In genomic region chr13:42518686-42519085, GRCm38 (mm10) we compare ENCODE assay signal across 23 mouse cellular contexts.
DNase-seq lines count a peak whose midpoint lies in the region; ATAC-seq and TF ChIP-seq lines count a peak whose summit lies in the region.
"Had no signal": no experiment of that assay in that cellular context is flagged by ENCODE, and none has a peak within 500 bp of the region (broad histone marks: within the 10 kb centered on the region; RNA-seq: fewer than 3 reads in every experiment).

No protein-coding gene starts in this region.

- H3K4me1 ChIP-seq in kidney, adult 2 months (ENCODE audit: control insufficient read depth, insufficient read depth, low read length), result no peaks in the 10 kb centered on the region
- H3K4me1 ChIP-seq in kidney, embryonic 15.5 days, result no peaks in the 10 kb centered on the region
- H3K4me1 ChIP-seq: embryonic facial prominence, embryonic 15.5 days; hindbrain, embryonic 13.5 days had no signal

- intact Hi-C loops in gastrocnemius, adult 2 months (cut with DNase I), result no loop called here

- H3K27me3 ChIP-seq in kidney, adult 2 months (replicated peaks; ENCODE audit: control insufficient read depth, insufficient read depth, low read length), result no peaks in the 10 kb centered on the region
- no peaks in the 10 kb centered on the region for H3K27me3 ChIP-seq in kidney, embryonic 15.5 days
- H3K27me3 ChIP-seq: embryonic facial prominence, embryonic 15.5 days; hindbrain, embryonic 13.5 days had no signal

- no peak for TF ChIP-seq CTCF in gastrocnemius, adult 2 months (IDR thresholded peaks at IDR 0.05)
- TF ChIP-seq CTCF in kidney, adult 2 months (conservative IDR thresholded peaks at IDR 0.05; ENCODE audit: insufficient read depth, insufficient read length, low read depth, low read length), result no peak

- H3K4me3 ChIP-seq in gastrocnemius, adult 2 months, result no peak overlapping the region
- no peak overlapping the region for H3K4me3 ChIP-seq in kidney, adult 2 months (ENCODE audit: insufficient read depth, low read depth, low read length)
- no peak overlapping the region for H3K4me3 ChIP-seq in kidney, embryonic 15.5 days (replicated peaks)
- H3K4me3 ChIP-seq: embryonic facial prominence, embryonic 15.5 days; erythroblast, embryonic 14.5 days; heart, embryonic 10.5 days; hindbrain, embryonic 13.5 days had no signal

- H3K4me2 ChIP-seq in kidney, embryonic 15.5 days, result no peak overlapping the region
- H3K4me2 ChIP-seq: embryonic facial prominence, embryonic 15.5 days; hindbrain, embryonic 13.5 days had no signal

- no peaks in the 10 kb centered on the region for H3K36me3 ChIP-seq in kidney, adult 2 months (ENCODE audit: control insufficient read depth, insufficient read depth, low read length)
- H3K36me3 ChIP-seq in kidney, embryonic 15.5 days, result no peaks in the 10 kb centered on the region
- H3K36me3 ChIP-seq: embryonic facial prominence, embryonic 15.5 days; G1E; heart, embryonic 10.5 days; hindbrain, embryonic 13.5 days had no signal

- no peak for DNase-seq in gastrocnemius, adult 2 months
- DNase-seq in gastrocnemius, adult 8-10 months (ENCODE audit: low spot score in 2 of 2), result no peak
- DNase-seq in kidney, adult 2 months, result peak; percentile 15
- DNase-seq in forelimb bud, embryonic 11.5 days (ENCODE audit: low read depth, low spot score), result peak; percentile 3
- DNase-seq in lung, postnatal 14 days, result peak; percentile 64
- DNase-seq in cerebellum, adult 9-10 months, result no peak
- DNase-seq in yolk sac, embryonic 10.5 days (ENCODE audit: low spot score), result no peak
- DNase-seq: adrenal gland, adult 8-10 months; adrenal gland, postnatal 36 days; B cell, adult 2 months; cerebellum, adult 2 months; cerebellum, postnatal 14 days; embryo, embryonic 11 days; heart, postnatal 10 days had no signal

- TF ChIP-seq POLR2A in kidney, adult 2 months (IDR thresholded peaks at IDR 0.05; ENCODE audit: low read depth, low read length), result no peak

- 0 out of 2 replicates have a peak, but pooled peaks cover 2% of the 10 kb centered on the region for H3K9me3 ChIP-seq in kidney, embryonic 15.5 days (replicated peaks)
- H3K9me3 ChIP-seq: embryonic facial prominence, embryonic 15.5 days; G1E; heart, embryonic 10.5 days; hindbrain, embryonic 13.5 days had no signal

- no peak for ATAC-seq in kidney, embryonic 15.5 days (replicated peaks; ENCODE audit: low FRiP score)
- ATAC-seq: CD4-positive, CD25-positive, alpha-beta regulatory T cell, adult 4 months; forebrain, embryonic 16.5 days; hindbrain, postnatal 0 days had no signal

- 61% methylated on average over 4 of the region's 4 CpGs for WGBS in kidney, adult 2 months
- WGBS in kidney, embryonic 15.5 days, result 69% methylated on average over 4 of the region's 4 CpGs

- H3K27ac ChIP-seq in gastrocnemius, adult 2 months, result peak overlapping the region; percentile 56; the same call in 1 of the 2 replicates
- no peak overlapping the region for H3K27ac ChIP-seq in kidney, adult 2 months (ENCODE audit: insufficient read depth, low read depth, low read length)
- H3K27ac ChIP-seq in kidney, embryonic 15.5 days, result no peak overlapping the region
- H3K27ac ChIP-seq: embryonic facial prominence, embryonic 15.5 days; heart, embryonic 10.5 days; hindbrain, embryonic 13.5 days; hindbrain, postnatal 0 days had no signal

- H3K9ac ChIP-seq in kidney, embryonic 15.5 days, result no peak overlapping the region
- H3K9ac ChIP-seq: embryonic facial prominence, embryonic 15.5 days; hindbrain, embryonic 13.5 days had no signal

Comparison
In these comparisons a context has a peak if more than half of its experiments do, and no peak if none do; other contexts are left out.
1. DNase-seq: peak in kidney, adult 2 months (single experiment), forelimb bud, embryonic 11.5 days (single experiment) and lung, postnatal 14 days (single experiment); none in gastrocnemius, adult 2 months (single experiment), gastrocnemius, adult 8-10 months (0 of 2), cerebellum, adult 9-10 months (single experiment) and yolk sac, embryonic 10.5 days (single experiment).